Mouse (Mus musculus) C2C12 (cell line): ENCODE results near the gene Atxn1l. TPM values are rescaled to one million over a fixed set of nuclear protein-coding genes. Genes with fewer than 3 reads are reported as not detected.

ENCODE experiments used
- H3K27me3 ChIP-seq: one replicate; pipeline ENCODE4 v1.6.1; 2011; ENCODE audit not compliant: control insufficient read depth, insufficient read depth, insufficient read length
- H3K36me3 ChIP-seq: one replicate; pipeline ENCODE4 v1.6.1; 2011; ENCODE audit not compliant: control insufficient read depth, insufficient read depth
- H3K4me3 ChIP-seq: one replicate; pipeline ENCODE4 v1.5.1; 2011; ENCODE audit warnings: mild to moderate bottlenecking, control low read depth; ENCODE audit not compliant: poor library complexity, insufficient read depth, severe bottlenecking
- H3K79me2 ChIP-seq: one replicate; pipeline ENCODE4 v1.6.1; 2011; ENCODE audit not compliant: control insufficient read depth, insufficient read depth
- H3K79me3 ChIP-seq: one replicate; pipeline ENCODE4 v1.6.1; 2011; ENCODE audit warnings: low read depth, control low read depth
- H3ac ChIP-seq: one replicate; pipeline ENCODE3; 2011; ENCODE audit warnings: low read depth; ENCODE audit not compliant: control insufficient read depth, insufficient read length
- CEBPB ChIP-seq: IDR thresholded peaks from one replicate; pipeline ENCODE4 v1.6.1; 2011; ENCODE audit warnings: low read depth, mild to moderate bottlenecking, control low read depth, moderate library complexity
- CTCF ChIP-seq: IDR thresholded peaks from one replicate; pipeline ENCODE4 v1.5.1; 2011; ENCODE audit not compliant: control insufficient read depth, insufficient read depth, insufficient read length
- FOSL1 ChIP-seq: IDR thresholded peaks from one replicate; pipeline ENCODE4 v1.8.0; 2011; ENCODE audit warnings: mild to moderate bottlenecking, low read length; ENCODE audit not compliant: poor library complexity, insufficient read depth, severe bottlenecking
- MAX ChIP-seq: IDR thresholded peaks from one replicate; pipeline ENCODE4 v1.6.1; 2011; ENCODE audit warnings: mild to moderate bottlenecking, control low read depth
- MYOD1 ChIP-seq: IDR thresholded peaks from one replicate; pipeline ENCODE4 v1.6.1; 2011; ENCODE audit warnings: low read depth; ENCODE audit not compliant: control insufficient read depth, insufficient read length
- MYOG ChIP-seq: IDR thresholded peaks from one replicate; pipeline ENCODE4 v1.6.1; 2011; ENCODE audit not compliant: control insufficient read depth, insufficient read length; ENCODE audit errors: extremely low read depth
- USF1 ChIP-seq: IDR thresholded peaks from one replicate; pipeline ENCODE4 v1.6.1; 2011; ENCODE audit warnings: low read depth, mild to moderate bottlenecking, control low read depth, moderate library complexity
- polyA plus RNA-seq: library from polyadenylated mRNA; unstranded; fragments of >200 nt; fragmentation: generic; extraction: Trizol; gene quantifications from one replicate; pipeline ENCODE4 v1.2.1, GENCODE M21; 2012; ENCODE audit warnings: missing spikeins

Atxn1l gene
- polyA plus RNA-seq, 1 experiment: 12.0 TPM

- H3K27me3 ChIP-seq: no peaks in the 10 kb centered on the region
- H3ac ChIP-seq: peak overlapping the region; percentile 81
- peaks cover 54% of the 10 kb centered on the region for H3K79me3 ChIP-seq
- H3K4me3 ChIP-seq: peak overlapping the region; percentile 92
- H3K36me3 ChIP-seq: no peaks in the 10 kb centered on the region
- peaks cover 56% of the 10 kb centered on the region for H3K79me2 ChIP-seq
- no peak for TF ChIP-seq MYOD1
- no peak for TF ChIP-seq USF1
- no peak for TF ChIP-seq MYOG
Observed at GRCm38 (mm10) chr8:109692443-109693145, 44.9 kb downstream of the Atxn1l start.

- peak overlapping the region; percentile 0 for H3ac ChIP-seq
- H3K36me3 ChIP-seq: no peaks in the 10 kb centered on the region
- no peaks in the 10 kb centered on the region for H3K27me3 ChIP-seq
- TF ChIP-seq FOSL1 (no peak), USF1 (no peak), MYOD1 (no peak), CEBPB (no peak), CTCF (no peak), MAX (no peak), MYOG (no peak)
- peaks cover 64% of the 10 kb centered on the region for H3K79me2 ChIP-seq
- peak overlapping the region; percentile 92 for H3K4me3 ChIP-seq
- peaks cover 63% of the 10 kb centered on the region for H3K79me3 ChIP-seq
Observed at GRCm38 (mm10) chr8:109691769-109692168, 45.8 kb downstream of the Atxn1l start.

- no peaks in the 10 kb centered on the region for H3K27me3 ChIP-seq
- no peak overlapping the region for H3ac ChIP-seq
- peaks cover 93% of the 10 kb centered on the region for H3K79me3 ChIP-seq
- H3K36me3 ChIP-seq: peaks cover 16% of the 10 kb centered on the region
- TF ChIP-seq FOSL1: no peak
- TF ChIP-seq MYOD1: no peak
- TF ChIP-seq USF1: no peak
- no peak for TF ChIP-seq CTCF
- TF ChIP-seq MAX: no peak
- TF ChIP-seq CEBPB: no peak
- TF ChIP-seq MYOG: no peak
- H3K4me3 ChIP-seq: no peak overlapping the region
- peaks cover 100% of the 10 kb centered on the region for H3K79me2 ChIP-seq
Observed at GRCm38 (mm10) chr8:109687248-109687647, 50.3 kb downstream of the Atxn1l start.

GRCm38 (mm10) chr8:109682120-109682519 lies 55.4 kb downstream of the Atxn1l start:
- TF ChIP-seq CEBPB (no peak), MYOG (no peak), FOSL1 (no peak), MAX (no peak), USF1 (no peak), CTCF (no peak), MYOD1 (no peak)
- Histone ChIP-seq H3K27me3 (no peaks in the 10 kb centered on the region), H3K79me2 (peaks cover 74% of the 10 kb centered on the region), H3K79me3 (peaks cover 43% of the 10 kb centered on the region), H3K36me3 (peaks cover 60% of the 10 kb centered on the region), H3ac (no peak overlapping the region), H3K4me3 (no peak overlapping the region)

- H3K79me2 ChIP-seq: peaks cover 68% of the 10 kb centered on the region
- H3K79me3 ChIP-seq: peaks cover 37% of the 10 kb centered on the region
- H3K4me3 ChIP-seq: no peak overlapping the region
- H3K27me3 ChIP-seq: no peaks in the 10 kb centered on the region
- H3K36me3 ChIP-seq: peaks cover 65% of the 10 kb centered on the region
- H3ac ChIP-seq: no peak overlapping the region
- TF ChIP-seq FOSL1 (no peak), CTCF (no peak), MYOG (no peak), MYOD1 (no peak), MAX (no peak), USF1 (no peak), CEBPB (no peak)
Observed at GRCm38 (mm10) chr8:109681535-109681934, 56.0 kb downstream of the Atxn1l start.

Other genes with a start within 250 kb of the Atxn1l start
- not detected for gene Pmfbp1, start 243.7 kb downstream of the Atxn1l start, polyA plus RNA-seq
- gene Dhx38, start 171.9 kb downstream of the Atxn1l start, polyA plus RNA-seq: 30.5 TPM
- gene Txnl4b, start 171.8 kb downstream of the Atxn1l start, polyA plus RNA-seq: 7.5 TPM
- not detected for gene Hp, start 158.6 kb downstream of the Atxn1l start, polyA plus RNA-seq
- gene Dhodh, start 129.1 kb downstream of the Atxn1l start, polyA plus RNA-seq: 21.9 TPM
- not detected for gene Pkd1l3, start 123.2 kb downstream of the Atxn1l start, polyA plus RNA-seq
- 49.7 TPM for gene Ist1, start 44.5 kb downstream of the Atxn1l start, polyA plus RNA-seq
- gene Zfp821, start 32.2 kb downstream of the Atxn1l start, polyA plus RNA-seq: 9.9 TPM
- 25.6 TPM for gene Ap1g1, start 40.8 kb upstream of the Atxn1l start, polyA plus RNA-seq
- 3.0 TPM for gene Phlpp2, start 130.8 kb upstream of the Atxn1l start, polyA plus RNA-seq
- not detected for gene Marveld3, start 224.5 kb upstream of the Atxn1l start, polyA plus RNA-seq